Mouse (Mus musculus) adrenal gland, postnatal 4 days (tissue): Measurements from ENCODE around the gene Prmt7. TPM values are rescaled to one million over a fixed set of nuclear protein-coding genes. Genes with fewer than 3 reads are reported as not detected.
A peak's percentile ranks its signal among the peaks of the same experiment; 100 is the strongest.

ENCODE experiments used
- DNase-seq, 2 experiments: peaks; one replicate each; pipeline ENCODE4 v3.0.0; 2021 to 2022; ENCODE audit warnings: low spot score in 2 of 2, mixed read lengths in 2 of 2
- total RNA-seq, 2 experiments: library from RNA; stranded (reverse); gene quantifications; 2 replicates each; pipeline ENCODE4 v1.2.3; 2021

Gene Prmt7
- total RNA-seq, 2 experiments from 2014 or later: 28.2 to 29.8 TPM

DNA sequence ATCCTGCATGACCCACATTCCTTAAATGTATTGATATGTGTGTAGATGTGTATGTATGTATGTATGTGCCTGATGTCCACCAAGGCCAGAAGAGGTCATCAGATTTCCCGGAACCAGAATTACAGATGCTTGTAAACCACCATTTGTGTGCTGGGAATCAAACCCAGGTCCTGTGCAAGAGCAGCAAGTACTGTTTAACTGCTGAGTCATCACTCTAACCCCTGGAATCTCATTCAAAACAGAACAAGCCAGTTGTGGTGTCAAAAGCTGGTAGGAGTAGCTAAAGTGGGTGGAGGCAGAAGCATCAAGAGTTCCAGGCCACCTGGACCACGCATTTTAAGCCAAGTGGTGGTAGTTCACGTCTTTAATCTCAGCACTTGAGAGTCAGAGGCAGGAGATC lies 3.2 kb downstream of the Prmt7 start:
- no peak for DNase-seq

DNA sequence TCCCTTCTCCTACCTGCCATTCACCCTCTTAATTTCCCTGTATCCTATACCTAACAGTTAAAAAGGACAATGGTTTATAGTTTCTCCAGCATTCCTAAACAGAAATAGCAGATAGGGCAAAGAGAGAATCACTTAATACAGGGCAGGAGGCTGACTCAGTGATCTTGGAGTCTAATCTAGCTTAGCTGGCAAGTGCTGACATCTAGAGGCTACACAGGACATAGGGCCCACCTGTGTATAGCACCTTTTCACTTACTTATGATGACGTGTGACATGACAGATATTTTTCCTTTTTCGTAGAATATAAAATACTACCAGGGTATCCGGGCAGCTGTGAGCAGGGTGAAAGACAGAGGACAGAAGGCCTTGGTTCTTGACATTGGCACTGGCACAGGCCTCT lies 8.9 kb downstream of the Prmt7 start:
- no peak for DNase-seq

DNA sequence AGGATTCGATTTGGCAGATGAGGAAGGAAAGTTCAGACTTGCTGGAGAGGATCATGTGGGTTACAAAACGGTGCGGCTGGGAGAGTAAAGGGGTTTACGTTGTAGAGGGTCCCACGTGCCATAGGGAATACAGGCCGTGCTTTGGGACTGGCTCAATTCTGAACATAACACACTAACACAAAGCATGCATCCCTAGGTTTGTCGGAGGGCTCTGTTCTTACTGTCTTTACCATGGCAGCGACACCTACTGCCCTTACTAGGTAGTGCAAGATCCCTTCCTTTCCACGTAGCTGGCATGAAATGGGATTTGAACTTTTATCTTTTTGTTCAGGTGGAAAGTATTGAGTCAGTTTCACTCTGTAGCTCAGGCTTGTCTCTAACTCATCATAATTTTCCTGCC lies 15.9 kb downstream of the Prmt7 start:
- no peak for DNase-seq

DNA sequence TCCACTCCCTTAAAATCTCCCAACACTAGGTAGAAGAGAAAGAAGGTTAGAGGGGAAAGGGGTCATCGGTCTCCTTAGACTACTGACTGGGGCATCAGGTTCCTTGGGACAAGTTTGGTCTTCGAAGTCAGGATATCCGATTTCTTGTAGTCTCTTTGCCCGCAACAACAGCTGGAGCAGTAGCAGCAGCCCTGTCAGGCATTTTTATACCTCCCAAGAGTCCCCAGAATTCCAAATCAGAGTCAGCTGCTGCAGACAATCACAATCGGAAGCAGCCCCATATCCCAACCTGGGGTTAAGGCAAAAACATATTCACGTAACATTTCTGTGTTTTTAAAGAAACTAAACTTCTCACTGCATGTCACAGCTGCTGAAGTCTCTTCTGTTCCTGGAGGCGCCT lies 20.8 kb downstream of the Prmt7 start:
- DNase-seq: no peak

DNA sequence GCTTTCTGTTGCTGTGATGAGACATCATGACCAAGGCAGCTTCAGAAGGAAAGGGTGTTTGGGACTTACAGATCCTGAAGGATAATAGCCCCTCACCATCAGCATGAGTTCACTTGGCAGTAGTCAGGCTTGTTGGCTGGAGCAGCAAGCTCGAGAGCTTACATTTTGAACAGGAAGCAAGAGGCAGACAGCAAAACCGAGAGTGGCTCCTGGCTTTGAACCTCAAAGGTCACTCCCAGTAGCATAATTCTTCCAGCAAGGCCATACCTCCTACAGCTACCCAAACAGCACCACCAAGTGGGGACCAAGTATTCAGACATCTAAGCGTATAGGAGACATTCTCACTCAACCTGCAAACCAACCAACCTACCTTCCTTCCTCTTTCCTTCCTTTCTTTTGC lies 22.0 kb downstream of the Prmt7 start:
- DNase-seq: no peak

DNA sequence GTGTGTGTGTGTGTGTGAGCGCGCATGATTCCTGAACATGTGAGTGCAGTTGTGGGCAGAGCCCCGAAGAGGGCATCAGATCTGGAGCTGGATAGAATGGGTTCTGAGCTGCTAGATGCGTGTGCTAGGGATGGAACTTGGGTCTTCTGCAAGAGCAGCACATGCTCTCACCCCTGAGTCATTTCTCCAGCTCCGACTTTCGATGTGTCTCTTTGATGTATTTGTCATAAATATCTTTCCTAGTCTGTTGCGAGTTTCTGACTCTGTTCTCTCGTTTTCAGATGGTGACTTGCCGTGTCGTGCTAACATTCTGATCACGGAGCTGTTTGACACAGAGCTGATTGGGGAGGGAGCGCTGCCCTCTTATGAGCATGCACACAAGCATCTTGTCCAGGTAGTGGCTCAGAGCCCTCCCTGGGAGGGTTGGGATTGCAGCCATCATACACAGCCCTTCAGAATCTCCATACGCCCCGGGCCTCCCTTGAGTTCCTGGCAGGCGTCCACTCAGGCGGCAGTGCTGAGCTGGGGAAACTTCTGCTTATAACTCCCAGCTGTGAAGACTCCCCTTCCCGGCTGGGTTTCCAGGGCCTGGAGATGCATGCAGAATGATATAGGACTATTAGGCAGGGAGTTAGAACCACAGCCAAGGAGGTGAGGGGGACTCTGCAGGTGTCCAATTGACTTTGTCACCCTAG lies 24.0 kb downstream of the Prmt7 start:
- DNase-seq: no peak

DNA sequence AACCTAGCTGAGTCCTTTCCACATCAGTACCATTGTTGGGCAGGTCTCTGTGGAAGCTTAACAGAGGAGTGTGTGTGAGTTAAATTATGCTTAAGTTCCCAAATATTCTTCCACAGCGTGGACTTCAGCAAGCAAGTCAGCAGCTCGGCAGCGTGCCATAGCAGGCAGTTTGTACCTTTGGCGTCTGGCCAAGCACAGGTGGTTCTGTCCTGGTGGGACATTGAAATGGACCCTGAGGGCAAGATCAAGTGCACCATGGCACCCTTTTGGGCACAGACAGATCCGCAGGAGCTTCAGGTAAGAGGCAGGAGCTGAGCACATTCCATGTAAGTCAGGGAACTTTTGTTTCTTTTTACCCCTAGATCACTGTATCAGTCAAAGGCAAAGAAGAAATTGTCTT lies 26.4 kb downstream of the Prmt7 start:
- DNase-seq: no peak

DNA sequence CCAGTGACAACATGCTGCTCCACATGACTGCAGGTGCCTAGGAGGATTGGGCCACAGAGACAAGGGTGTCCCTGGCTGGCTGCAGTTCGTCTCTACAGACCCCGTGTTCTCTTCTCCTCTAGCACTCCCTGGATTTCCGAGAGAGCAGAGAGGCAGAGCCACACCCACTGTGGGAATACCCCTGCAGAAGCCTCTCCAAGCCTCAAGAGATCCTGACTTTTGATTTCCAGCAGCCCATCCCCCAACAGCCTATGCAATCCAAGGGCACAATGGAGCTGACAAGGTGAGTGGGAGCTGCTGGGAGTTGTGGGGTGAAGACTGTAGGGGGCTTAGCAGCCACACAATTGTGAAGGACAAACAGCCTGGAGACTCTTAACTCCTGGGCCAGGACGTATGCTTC lies 39.5 kb downstream of the Prmt7 start:
- DNase-seq: no peak

DNA sequence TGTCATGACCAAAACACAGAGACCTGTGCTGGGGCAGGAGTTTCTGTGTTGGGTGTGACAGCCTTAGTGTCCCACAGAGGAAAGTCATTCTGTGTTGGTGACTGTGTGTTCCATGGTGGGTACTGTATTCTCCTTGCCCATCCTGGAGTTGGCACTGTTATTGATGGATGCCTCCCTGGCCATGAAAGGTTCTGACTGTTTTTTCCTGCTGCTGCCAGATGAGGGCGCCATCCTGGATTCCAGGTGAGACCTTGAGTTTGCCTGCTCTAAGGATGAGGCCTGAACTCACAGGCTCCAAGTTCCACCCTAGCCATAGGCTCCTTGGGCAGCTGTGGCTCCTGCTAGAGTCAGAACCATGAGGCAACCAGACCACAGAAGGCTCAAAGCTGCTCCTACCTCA lies 47.4 kb downstream of the Prmt7 start:
- peak in 1 of 2 experiments; percentile 10 for DNase-seq

DNA sequence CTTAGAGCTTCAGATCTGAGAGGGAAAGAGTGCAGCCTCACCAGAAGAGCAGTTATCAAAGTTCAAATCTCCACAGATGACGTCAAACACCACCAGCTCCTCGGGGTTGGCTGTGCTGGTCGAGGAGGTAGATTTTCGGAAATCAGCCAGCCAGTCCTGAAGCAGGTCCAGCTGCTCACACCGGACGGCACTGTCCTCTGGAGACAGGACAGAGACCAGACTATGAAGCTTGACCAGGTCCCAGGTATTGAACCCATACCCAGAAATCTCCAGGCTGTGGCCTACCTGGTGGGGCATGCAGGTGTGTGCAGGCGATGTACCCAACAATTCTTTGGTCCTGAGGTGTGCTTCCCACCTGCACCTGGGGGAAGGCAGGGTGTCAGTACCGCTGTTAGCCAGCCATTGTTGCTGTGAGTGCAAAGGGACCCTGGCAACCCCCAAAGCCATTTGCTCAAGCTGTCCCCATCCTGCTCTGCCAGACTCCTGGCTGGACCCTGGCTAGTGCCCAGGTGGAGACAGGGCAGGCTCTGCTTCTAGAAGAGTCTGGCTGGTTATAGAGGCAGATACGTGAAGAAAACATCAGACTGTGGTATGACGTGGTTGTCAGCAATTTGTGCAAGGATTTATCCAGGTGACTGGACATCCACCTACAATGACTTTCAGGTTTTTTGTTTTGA lies 49.0 kb downstream of the Prmt7 start:
- DNase-seq: no peak

DNA sequence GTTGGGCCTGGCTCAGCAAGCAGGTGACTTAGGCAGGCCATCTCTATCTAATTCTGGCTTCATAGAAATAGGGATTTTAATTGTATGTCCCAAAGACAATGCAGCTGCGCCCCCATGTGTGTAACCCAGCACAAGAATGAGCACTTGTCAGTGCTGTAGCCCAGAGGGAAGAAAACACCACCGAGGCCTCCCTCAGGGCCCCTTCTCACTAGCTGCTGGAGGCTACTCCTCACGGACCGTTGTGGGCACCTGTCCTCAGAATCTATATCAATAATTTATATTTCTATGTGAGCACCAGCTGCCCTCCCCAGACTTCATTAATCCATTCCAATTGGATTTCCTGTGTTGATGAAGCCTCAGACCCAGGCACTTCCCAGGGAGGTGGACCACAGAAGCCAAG lies 50.2 kb downstream of the Prmt7 start:
- no peak for DNase-seq

DNA sequence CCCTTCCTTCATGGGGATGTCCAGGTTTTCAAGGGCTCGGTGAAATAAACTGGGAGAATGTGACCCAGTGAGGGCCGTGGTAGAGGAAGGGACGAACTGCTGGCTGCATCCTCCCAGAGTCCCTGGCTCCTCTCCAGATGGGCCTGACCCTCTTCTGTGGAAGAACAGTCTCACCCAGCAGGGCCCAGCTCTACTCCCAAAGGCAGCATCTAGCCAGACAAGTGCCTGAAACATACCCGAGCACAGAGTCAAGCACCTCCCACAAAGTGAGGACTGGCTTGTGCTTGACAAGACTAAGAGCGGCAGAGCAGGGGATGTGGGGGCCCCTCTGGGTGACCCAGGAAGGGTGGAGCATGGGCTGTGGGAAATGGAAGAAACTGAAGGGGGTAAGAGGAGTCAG lies 51.6 kb downstream of the Prmt7 start:
- DNase-seq: no peak

DNA sequence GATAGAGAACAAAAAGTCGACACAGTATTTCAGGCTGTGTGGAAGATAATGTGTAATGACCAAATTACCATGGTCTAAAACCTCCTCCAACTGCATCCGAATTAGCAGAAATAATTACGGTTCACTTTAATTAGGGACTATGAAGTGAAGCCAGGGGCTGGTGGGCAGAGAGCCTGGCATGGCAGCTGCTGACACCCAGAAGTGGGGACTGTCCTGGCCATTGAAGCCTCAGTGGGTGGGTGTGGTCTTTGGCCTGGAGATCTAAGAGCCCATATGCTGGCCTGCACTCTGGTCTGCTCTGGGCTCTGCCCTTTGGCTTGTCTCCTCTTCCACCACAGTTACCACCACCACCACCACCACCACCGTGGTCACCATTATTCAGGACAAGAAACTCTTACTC lies 53.2 kb downstream of the Prmt7 start:
- DNase-seq: no peak

DNA sequence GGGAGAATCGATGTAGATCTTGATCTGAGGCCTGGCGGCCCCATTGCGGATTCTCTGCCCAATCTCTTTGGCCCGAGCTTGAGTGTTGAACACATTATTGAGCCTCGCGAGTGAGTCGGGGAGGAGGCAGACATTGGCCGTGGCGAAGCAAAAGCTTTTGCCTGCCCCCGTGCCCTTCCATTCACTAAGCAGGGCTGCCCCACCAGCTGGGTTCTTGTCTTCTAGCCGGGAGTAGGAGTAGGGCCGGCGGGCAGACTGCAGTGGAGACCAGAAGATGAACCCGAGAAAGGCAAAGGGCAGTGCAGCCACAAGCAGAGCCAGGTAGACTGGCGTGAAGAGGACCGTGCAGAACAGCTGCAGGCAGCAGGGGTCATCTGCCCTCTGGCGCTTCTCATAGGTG lies 54.7 kb downstream of the Prmt7 start:
- DNase-seq: no peak

DNA sequence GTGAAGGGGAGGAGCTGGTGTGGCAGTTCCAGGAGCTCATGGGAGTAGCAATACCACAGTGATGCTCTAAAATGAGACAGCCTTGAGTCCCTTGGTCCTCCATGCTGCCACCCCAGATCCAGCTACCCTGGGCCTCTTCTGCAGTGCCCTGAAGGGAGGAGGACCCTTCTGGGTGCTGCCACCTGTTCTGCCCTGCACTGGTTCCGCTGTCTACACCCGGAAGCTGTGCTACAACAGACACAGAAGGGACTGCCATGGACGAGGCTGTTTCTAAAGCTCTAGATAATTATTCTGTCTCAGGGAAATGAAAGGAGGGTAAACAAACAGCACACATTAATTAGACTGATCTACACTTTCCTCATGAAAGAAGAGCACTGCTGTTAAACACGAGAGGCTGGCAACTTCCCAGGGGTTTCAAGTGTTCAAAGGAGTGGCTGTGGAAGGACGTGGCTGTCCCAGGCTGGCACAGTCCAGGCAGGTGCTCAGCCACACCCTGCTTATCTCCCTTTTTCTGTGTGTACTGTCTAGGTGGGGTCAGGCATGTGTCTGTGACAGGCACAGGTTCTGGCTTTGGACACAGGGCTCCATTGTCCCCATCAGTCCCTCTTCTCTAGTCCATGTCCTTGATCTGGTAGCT lies 58.1 kb downstream of the Prmt7 start:
- DNase-seq: no peak

DNA sequence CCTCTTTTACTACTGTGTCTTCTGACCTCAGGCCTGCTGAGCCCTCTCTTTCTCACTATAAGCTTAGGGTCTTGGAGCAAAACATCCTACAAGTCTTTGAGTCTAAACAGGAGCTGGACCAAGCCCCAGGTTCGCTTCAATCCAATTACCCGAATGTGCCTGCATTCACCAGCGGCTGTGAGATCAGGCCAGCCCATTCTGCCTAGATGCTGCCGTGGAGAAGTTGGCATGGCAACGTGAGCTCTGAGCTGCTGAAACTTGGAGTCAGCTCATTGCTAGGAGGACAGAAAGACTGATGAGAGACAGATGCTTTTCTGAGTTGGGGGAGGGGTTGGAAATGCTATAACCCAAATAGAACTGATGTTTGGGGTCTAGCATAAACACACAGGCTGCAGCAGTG lies 60.1 kb downstream of the Prmt7 start:
- no peak for DNase-seq

DNA sequence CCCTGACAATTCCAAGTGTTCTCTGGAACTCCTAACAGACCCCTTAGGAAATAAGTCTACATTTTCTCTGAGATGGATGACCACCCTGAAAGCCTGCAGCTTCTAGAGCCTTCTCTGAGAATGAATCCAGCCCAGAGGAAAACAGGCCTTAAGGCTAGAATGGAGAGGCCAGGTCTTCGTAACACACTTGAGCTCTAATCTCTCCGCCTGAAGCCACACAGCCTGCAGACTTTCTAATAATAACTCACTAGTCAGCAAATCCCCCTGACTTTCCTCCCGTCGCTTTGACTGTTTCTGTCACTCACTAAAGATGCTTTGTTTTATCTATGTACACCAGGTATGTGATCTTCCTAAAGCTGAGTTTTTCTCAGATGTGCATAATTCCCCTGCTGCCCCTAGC lies 60.6 kb downstream of the Prmt7 start:
- no peak for DNase-seq

DNA sequence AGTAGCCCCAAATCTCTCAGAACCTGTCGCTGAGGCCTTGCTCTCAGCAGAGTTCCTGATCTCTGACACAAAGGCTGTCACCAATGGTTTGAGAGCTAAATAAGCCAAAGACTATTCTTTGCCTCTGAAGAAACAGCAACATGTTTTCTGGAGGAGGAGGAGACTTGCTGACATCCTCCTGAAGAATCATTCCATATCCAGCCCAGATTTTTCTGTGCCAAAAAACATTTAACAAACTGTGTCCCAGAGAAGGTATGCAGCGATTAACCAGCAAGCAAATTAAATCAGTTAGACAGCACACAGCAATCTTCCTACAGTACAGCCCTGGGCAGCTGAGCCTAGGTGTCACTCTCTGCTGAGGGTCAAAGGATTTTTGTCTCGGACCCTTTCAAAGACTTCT lies 62.7 kb downstream of the Prmt7 start:
- no peak for DNase-seq

DNA sequence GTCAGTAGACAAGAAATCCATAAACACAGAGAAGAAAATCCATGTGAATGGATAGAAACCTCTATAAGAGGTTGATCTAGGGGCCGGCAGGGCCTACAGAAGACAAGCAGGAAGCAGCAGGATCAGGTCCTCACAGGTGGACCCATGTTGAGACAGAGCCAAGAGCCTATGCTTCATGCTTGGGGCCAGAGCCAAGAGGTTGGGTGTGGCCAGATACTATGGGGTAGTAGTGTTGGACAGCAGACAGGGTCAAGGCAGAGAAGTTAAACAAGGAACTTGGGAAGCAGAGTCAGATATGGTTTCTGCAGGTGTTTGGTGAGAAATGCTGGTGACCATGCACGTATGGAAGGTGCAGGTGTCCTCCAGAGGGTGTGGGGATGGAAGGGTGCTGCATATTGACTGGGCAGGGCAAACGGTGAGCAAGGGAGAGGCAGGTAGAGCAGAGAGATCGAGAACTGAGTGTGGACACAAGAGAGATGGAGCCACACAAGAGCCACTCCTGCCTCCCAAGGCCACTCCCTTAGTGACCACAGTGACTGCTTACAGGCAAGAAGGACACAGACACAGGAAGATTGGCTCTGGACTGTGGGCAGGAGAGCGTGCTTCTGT lies 66.1 kb downstream of the Prmt7 start:
- no peak for DNase-seq

DNA sequence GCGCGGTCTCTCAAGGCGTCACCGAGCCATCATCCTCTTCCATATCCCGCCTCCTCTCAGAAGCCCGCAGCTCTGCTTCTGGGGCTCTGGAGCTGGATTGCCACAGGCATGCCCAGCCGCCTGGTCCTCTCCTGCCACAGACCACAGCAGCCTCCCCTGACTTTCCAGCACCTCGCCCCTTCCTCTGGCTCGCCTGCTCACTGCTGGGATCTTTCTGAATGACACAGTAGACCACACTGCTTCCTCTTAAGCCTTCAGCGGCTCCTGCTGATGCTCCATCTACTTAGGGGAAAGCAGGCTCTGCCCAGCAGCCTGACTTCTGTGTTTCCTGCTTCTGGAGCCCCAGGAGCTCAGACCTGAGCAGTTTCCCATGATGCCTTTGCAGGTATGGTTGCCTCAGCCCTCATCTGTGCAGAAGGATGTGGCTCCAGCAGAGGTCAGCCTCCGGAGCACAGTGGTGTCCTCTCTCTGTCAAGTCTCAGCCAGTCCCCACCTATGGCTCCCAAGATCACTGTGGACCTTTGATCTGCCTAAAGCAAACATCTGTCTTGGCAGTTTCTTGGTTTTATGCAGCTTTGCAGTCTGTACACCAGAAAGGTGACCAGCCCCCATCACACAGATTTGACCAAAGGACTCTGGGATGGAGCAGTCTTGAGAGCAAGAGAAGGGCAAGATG lies 67.8 kb downstream of the Prmt7 start:
- DNase-seq: no peak

DNA sequence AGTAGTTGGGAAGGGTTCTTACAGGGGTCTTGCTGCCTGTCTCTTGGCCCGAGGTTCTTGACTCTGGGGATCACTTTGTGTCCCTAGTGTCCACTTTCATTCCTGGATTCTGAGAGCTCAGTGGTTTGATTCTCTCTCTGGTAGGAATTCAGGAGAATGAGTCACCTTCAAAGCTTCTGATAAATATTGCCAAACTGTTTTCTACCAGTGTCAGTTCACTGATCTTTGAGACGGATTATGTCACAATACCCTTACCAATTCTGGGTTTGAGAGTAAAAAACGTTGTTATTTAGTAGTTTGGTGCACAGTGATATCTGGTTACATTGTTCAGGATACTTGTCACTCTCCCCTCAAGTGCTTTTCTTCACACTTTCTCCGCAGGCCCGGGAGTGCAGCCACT lies 69.4 kb downstream of the Prmt7 start:
- no peak for DNase-seq

DNA sequence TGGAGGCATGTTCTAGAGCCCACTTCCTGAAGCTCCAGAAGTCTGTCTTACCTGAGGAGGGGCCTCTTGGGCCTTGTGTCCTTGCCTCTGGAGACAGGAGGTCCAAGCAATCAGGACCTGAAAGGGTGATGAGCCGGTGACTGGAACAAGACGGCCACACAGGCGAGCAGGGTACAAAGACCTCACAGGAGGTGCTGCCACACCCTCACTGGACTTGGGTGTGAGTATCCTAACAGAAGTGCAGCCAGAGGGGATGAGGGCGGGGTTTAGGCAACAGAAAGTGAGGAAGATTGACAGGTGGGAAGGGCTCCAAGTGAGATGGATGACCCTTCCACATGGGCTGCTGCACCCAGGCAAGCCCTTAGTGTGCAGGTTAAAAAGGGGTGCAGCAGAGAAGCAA lies 70.1 kb downstream of the Prmt7 start:
- DNase-seq: no peak
